Mouse (Mus musculus): ENCODE data around the gene Olfr354.

DNA sequence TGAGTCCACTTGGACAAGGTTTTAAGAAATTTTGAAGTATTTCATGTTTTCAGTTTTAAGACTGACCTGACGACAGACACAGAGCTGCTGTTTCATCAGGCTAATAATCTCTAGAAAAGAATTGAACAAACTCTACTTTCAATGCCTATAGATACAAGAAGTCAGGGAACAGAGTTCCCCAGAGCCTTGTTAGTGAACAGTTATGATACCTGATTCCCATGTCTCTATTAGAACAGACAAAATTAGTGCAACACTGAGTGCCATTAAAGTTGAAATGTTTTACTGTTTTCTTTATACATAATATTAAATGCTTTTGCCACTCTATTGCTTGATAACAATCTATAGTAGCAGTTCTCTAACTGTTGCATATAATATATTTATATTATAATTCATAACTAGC lies 42.9 kb upstream of the Olfr354 start, which contains the start of gene Olfr351:
- TF ChIP-seq SIN3A (IDR thresholded peaks at IDR 0.05; ENCODE audit: low read length) (no peak), USF1 (IDR thresholded peaks at IDR 0.05; ENCODE audit: low read depth, low read length) (no peak)

All from MEL (cell line).